Mouse (Mus musculus) cerebellum, adult 2 months (tissue): ENCODE measurements at regions not wholly inside any gene's neighbourhood (a gene's known extent, or its start where the extent isn't known, plus 50 kb on each side); places are given as distances from the start of the nearest gene placed in this dataset.
A peak's percentile ranks its signal among the peaks of the same experiment; 100 is the strongest.

Source experiments
- CTCF ChIP-seq: fragments of 200-500 bp; IDR thresholded peaks from 2 replicates; pipeline ENCODE4 v1.5.1; 2011; ENCODE audit warnings: low read depth, mild to moderate bottlenecking, control low read depth, low read length, moderate library complexity, borderline replicate concordance; ENCODE audit not compliant: insufficient read depth
- POLR2A ChIP-seq: fragments of 200-500 bp; IDR thresholded peaks from 2 replicates; pipeline ENCODE4 v1.6.1; 2011; ENCODE audit warnings: low read length, control low read depth, borderline replicate concordance; ENCODE audit not compliant: insufficient read depth

- TF ChIP-seq CTCF (no peak), POLR2A (peak; percentile 7; the same call in 1 of the 2 replicates)
Observed at GRCm38 (mm10) chr16:20824226-20824625, 89.9 kb upstream of the Thpo start.
